Mouse (Mus musculus) lung, adult 2 months (tissue): Measurements from ENCODE around the gene Ube2i.

Experiments used
- CTCF ChIP-seq: fragments of 200-500 bp; IDR thresholded peaks from 2 replicates; pipeline ENCODE4 v1.5.1; 2011; ENCODE audit warnings: mild to moderate bottlenecking, low read length, control low read depth; ENCODE audit not compliant: insufficient read depth
- POLR2A ChIP-seq: fragments of 200-500 bp; IDR thresholded peaks from 2 replicates; pipeline ENCODE4 v1.6.1; 2011; ENCODE audit warnings: low read depth, mild to moderate bottlenecking, control low read depth, low read length, borderline replicate concordance; ENCODE audit errors: extremely low read depth

GRCm38 (mm10) chr17:25285033-25285432, 10.6 kb upstream of the Ube2i start:
- TF ChIP-seq CTCF (peak; percentile 96), POLR2A (no peak)
